Mouse (Mus musculus) embryonic facial prominence, embryonic 10.5 days (tissue): Measurements from ENCODE around the gene Zfp526. TPM values are rescaled to one million over a fixed set of nuclear protein-coding genes. Genes with fewer than 3 reads are reported as not detected.
"Not testable (repeated sequence)": the region's sequence is repeated elsewhere in the genome, so short reads cannot be mapped to it uniquely, and the experiment has no call there.

Experiments
- DNase-seq: peaks from one replicate; pipeline ENCODE4 v3.0.0-alpha.2; 2017; ENCODE audit warnings: low spot score
- H3K27ac ChIP-seq: fragments of 300-500 bp; sonication (generic); replicated peaks from 2 replicates; pipeline ENCODE4 v1.5.1; 2016; ENCODE audit warnings: mild to moderate bottlenecking
- H3K27me3 ChIP-seq: fragments of 300-500 bp; sonication (generic); replicated peaks from 2 replicates; pipeline ENCODE4 v1.6.1; 2016; ENCODE audit warnings: low read depth, mild to moderate bottlenecking; ENCODE audit not compliant: poor library complexity, severe bottlenecking
- H3K36me3 ChIP-seq: fragments of 300-500 bp; sonication (generic); replicated peaks from 2 replicates; pipeline ENCODE4 v1.6.1; 2016; ENCODE audit warnings: mild to moderate bottlenecking, moderate library complexity
- H3K4me1 ChIP-seq: fragments of 300-500 bp; sonication (generic); 2 replicates; pipeline ENCODE4 v1.6.1; 2016
- H3K4me3 ChIP-seq: fragments of 300-500 bp; sonication (generic); 2 replicates; pipeline ENCODE4 v1.5.1; 2016; ENCODE audit warnings: mild to moderate bottlenecking, moderate library complexity
- H3K9me3 ChIP-seq: fragments of 300-500 bp; sonication (generic); 2 replicates; pipeline ENCODE4 v1.6.1; 2016; ENCODE audit warnings: mild to moderate bottlenecking
- WGBS: fragments of 180-500 bp; shearing (Covaris S2); methylation state at CpG from one replicate; pipeline ENCODE4 v1.1.7; 2016; 5-methylcytosine and 5-hydroxymethylcytosine counted together
- polyA plus RNA-seq: library from polyadenylated mRNA; unstranded; fragments of >200 nt; fragmentation: Nextera tagmentation; extraction: Ambion mirVana; gene quantifications from 2 replicates; pipeline ENCODE4 v1.2.1, GENCODE M21; 2016

The Zfp526 gene
- polyA plus RNA-seq, 1 experiment from 2014 or later, result 2.7 TPM

DNA sequence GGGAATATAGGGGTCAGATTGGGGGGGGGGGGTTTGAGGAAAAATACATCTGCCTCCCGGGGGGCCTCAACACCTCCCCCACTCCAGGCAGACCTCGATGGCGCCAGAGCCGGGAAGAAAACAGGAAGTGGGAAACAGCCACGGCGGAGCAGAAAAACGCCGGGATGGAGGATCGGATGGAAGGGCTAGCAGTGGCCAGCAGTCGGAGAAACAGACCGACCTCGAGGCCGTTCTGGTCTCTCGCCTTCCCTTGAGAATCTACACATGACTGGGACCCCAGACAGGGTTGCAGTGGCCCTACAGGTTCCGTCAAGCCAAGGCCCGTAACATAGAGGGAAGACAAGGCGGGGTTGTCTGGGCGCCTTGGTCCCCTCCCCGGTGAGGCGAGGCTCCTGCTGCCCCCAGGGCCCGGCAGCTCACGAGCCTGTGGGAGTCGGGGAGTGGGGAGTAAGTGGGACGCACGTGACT is 27.7 kb downstream of the Zfp526 start:
- H3K36me3 ChIP-seq, result peaks cover 40% of the 10 kb centered on the region
- WGBS, result under 1% methylated on average over 25 of the region's 25 CpGs
- no peaks in the 10 kb centered on the region for H3K27me3 ChIP-seq
- peak overlapping the region; percentile 97 for H3K27ac ChIP-seq
- H3K4me1 ChIP-seq, result peaks cover 59% of the 10 kb centered on the region
- H3K9me3 ChIP-seq, result no peaks in the 10 kb centered on the region
- no peak for DNase-seq
- peak overlapping the region; percentile 98 for H3K4me3 ChIP-seq

DNA sequence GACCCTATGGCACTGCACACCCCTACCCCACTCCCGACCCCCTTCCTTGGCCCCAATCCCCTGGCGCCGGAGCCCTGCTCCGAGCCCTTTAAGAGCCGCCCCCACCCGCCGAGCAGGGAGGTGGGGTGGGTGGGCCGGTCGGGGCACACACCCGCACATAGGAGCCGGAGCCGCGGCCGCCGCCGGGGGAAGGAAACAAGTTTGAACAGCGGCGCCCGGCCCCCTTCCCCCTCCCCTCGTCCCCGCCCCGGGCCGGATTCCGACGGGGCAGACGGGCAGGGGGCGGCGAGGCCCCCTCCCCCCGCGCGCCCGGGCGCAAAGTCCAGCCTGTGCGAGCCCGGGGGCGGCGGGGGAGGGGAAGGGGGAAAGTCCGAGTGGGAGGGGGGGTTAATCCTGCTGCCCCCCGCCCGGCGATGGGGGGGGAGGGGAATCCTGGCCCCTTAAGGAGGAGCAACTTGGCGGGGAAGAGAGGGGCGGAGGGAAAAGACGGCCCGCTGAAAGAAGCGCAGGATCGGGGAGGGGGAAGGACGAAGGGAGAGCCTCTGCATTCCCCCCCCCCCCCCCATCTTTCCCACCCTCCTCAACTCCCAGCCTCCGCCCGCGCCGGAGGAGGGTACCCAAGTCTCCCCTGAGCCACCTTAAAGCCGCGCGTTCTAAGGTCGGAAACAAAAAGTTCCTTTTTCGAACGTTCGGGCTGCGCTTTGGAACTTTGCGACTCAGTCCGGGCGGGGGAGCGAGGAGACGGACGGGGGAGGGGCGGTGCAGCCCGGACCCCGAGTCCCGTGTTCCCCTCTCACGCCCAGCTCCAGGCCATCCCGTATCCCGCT is 28.3 kb downstream of the Zfp526 start:
- Histone ChIP-seq H3K9me3 (no peaks in the 10 kb centered on the region), H3K4me1 (peaks cover 56% of the 10 kb centered on the region), H3K4me3 (peak overlapping the region; percentile 98), H3K27me3 (no peaks in the 10 kb centered on the region), H3K27ac (peak overlapping the region; percentile 97), H3K36me3 (peaks cover 33% of the 10 kb centered on the region)
- 1% methylated on average over 72 of the region's 73 CpGs for WGBS
- DNase-seq, result peak; percentile 94

DNA sequence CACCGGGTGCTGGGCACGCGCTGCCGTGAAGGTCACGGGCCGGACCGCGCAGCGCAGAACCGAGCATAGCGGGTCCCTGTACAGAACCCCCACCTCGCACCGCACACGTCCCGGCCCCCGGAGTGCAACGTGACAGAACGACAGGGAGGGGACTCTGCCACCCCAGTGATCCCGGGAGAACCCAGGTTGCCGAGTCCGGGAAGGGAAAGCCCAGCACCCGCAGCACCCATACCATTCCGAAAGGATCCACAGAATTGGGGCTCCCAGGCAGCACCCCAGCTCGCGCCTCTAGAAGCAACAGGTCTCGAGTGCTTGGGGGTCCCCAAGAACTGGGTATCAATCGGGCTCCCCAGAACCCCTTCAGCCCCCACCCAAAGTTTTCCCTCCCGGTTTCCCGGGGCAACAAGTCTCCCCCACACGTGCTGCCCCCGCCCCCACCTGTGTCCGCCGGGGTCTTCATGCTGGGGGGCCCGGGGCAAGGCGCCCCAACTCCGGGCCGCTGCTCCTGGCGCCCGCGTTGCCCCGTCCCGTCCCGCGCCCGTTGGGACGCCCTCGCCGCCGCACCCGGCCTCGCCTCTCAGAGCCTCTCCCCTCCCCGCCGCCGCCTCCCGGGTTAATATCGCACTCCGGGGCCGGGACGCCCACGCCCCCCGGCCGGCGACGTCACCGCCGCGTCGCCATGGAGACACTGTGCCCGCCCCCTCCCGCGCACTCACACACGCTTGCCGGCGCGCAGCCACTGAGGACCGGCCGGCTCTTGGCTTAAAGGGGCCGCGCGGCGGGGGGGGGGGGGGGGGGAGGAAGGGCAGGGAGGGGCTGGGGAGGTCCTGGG is 29.1 kb downstream of the Zfp526 start, which contains the start of gene Erf:
Gene Erf (minus strand): TSS at position 621 of the 832 bp plus-strand sequence.
- H3K4me3 ChIP-seq, result peak within 1 kb of the TSS; percentile 98
- H3K9me3 ChIP-seq, result no peaks in the 10 kb centered on the region
- H3K27me3 ChIP-seq, result no peaks in the 10 kb centered on the region
- peak; percentile 98 for DNase-seq
- peaks cover 25% of the 10 kb centered on the region for H3K36me3 ChIP-seq
- peaks cover 56% of the 10 kb centered on the region for H3K4me1 ChIP-seq
- under 1% methylated on average over 81 of the region's 81 CpGs for WGBS
- H3K27ac ChIP-seq, result peak within 1 kb of the TSS; percentile 97

DNA sequence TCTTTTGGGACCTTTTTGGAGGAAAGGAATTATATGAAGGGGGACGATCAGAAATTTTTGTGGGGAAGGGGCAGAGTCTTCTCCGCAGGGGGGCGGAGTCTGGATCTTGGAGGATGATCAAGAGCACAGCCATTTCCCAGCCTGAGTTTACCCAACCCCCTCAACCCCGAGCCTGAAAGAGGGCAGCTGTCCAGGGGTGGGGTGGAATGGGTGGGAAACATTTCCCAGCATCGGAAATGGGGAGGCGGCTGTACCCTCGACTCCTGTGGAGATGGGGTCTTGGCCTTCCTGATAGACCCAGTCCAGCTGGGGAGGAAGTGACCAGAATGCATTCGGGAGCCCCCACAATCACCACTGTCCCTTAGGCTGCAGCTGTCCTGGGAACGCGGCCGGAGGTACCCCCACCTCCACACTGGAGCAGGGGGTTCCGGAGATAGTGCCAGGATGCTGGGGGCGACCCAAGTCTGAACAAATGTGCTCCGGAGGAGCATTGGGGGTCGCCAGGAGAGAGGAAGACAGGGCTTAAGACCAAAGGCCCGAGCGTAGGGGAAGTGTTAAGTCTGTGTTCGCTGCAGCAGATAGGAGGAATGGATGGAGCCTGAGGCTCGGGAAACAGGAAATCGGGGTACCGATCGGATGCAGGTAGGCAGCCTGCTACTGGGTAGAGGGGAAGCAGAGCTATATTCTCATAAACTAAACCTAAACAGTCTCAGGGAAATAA is 30.0 kb downstream of the Zfp526 start:
- H3K27ac ChIP-seq, result peak overlapping the region; percentile 97
- peaks cover 16% of the 10 kb centered on the region for H3K36me3 ChIP-seq
- H3K27me3 ChIP-seq, result no peaks in the 10 kb centered on the region
- H3K4me3 ChIP-seq, result peak overlapping the region; percentile 98
- 2% methylated on average over 22 of the region's 22 CpGs for WGBS
- peaks cover 49% of the 10 kb centered on the region for H3K4me1 ChIP-seq
- DNase-seq, result peak; percentile 79
- H3K9me3 ChIP-seq, result no peaks in the 10 kb centered on the region

DNA sequence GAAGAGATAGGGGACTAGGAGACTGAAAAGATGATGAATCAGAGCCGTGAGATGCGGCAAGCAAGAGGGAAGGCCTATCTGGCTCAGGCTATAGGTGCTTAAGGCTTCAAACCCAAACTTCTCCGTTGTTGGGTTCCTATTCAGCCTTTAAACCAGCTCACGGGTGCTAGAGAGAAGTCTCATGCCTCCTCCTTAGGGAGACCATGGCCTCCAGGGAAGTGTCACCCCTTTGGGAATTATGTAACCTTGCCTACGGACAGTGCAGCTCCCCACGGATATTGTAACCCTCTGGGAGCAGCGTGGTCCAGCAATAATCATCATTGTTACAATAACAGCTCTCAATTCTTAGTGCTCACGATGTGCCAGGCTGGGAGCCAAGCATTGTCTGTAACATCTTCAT is 30.6 kb downstream of the Zfp526 start:
- H3K27me3 ChIP-seq, result no peaks in the 10 kb centered on the region
- H3K4me1 ChIP-seq, result peaks cover 43% of the 10 kb centered on the region
- peak overlapping the region; percentile 98 for H3K4me3 ChIP-seq
- H3K36me3 ChIP-seq, result peaks cover 10% of the 10 kb centered on the region
- no peak for DNase-seq
- H3K9me3 ChIP-seq, result no peaks in the 10 kb centered on the region
- WGBS, result 18% methylated on average over 8 of the region's 8 CpGs
- peak overlapping the region; percentile 97 for H3K27ac ChIP-seq

DNA sequence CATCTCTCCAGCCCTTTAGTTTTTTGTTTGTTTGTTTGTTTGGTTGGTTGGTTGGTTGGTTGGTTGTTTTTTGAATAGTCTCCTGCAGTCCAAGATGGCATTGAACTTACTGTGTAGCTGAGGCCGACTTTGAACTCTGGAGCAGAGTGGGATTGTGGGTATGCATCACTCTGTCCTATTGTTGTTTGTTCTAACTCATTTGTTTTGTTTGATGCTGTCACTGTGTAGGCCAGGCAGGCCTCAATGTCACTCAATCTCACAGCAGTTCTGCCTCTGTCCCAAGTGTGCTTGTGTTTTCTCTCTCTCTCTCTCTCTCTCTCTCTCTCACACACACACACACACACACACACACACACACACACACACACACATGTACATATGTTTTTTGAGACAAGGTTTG is 40.7 kb downstream of the Zfp526 start:
- DNase-seq, result no peak
- no peaks in the 10 kb centered on the region for H3K36me3 ChIP-seq
- H3K27me3 ChIP-seq, result no peaks in the 10 kb centered on the region; the same call in 1 of the 2 replicates
- H3K4me1 ChIP-seq, result peaks cover 17% of the 10 kb centered on the region
- H3K4me3 ChIP-seq, result no peak overlapping the region
- H3K9me3 ChIP-seq, result no peaks in the 10 kb centered on the region
- H3K27ac ChIP-seq, result no peak overlapping the region
- 82% methylated on average over 1 of the region's 1 CpGs for WGBS

DNA sequence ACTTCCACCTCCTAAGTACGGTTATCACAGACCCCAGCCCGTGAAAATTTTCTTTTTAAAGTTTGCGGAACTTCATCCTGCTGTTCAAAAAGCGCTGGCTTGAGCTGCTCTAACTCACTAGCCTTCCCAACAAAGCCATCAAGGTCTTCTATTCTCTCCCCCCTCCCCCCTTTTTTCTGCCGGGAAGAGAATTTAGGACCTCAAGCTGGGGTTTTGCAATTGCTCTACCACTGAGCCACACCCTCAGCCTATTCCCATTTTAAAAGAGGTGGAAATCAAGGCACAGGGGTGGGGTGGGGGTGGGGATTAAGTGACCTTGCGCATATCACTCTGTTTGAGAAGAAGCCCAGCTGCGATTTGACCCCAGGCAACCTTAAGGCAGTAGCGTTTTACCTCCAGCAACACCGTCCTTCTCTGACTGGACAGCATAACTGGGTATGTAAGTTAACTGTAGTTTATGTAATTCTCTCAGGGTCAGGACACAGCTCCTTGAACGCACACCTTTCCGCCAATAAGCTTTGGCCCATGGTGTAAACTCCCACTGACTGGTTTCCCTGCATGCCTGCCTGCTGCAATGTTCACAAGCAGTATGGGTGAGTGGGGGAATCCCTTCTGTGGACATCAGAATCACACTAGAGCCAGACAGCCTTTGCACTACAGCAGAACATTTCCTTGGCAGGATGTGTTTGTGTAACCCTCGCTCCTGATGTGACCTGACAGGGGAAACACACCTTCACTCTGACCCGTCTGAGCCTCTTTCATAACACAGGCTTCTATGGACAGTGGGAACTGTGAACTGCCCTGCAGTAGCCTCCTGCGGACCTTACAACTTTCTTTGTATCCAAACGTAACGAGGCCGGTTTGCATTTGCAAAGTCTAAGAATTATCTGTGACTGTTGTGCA is 43.0 kb downstream of the Zfp526 start:
- peaks cover 28% of the 10 kb centered on the region for H3K4me1 ChIP-seq
- H3K36me3 ChIP-seq, result no peaks in the 10 kb centered on the region
- DNase-seq, result no peak
- H3K4me3 ChIP-seq, result no peak overlapping the region
- H3K27ac ChIP-seq, result no peak overlapping the region; the same call in 1 of the 2 replicates
- H3K27me3 ChIP-seq, result no peaks in the 10 kb centered on the region; the same call in 1 of the 2 replicates
- 21% methylated on average over 17 of the region's 17 CpGs for WGBS
- no peaks in the 10 kb centered on the region for H3K9me3 ChIP-seq

DNA sequence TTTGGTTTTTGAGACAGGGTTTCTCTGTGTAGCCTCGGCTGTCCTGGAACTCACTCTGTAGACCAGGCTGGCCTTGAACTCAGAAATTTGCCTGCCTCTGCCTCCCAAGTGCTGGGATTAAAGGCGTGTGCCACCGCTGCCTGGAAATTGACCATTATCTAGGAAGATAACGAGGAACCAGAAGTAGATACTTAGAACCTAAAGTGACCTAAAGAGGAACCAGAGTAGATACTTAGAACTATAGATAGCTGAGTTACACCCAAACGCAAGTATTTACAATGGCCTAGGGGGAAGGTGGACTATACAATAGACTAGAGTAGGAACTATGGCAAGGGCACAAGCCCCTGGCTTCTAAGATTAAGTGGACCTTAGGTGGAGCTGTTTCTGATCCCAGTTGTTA is 44.5 kb downstream of the Zfp526 start:
- H3K27ac ChIP-seq, DNase-seq, H3K27me3 ChIP-seq, H3K36me3 ChIP-seq, H3K9me3 ChIP-seq, H3K4me3 ChIP-seq: not testable (repeated sequence)
- 91% methylated on average over 5 of the region's 5 CpGs for WGBS
- H3K4me1 ChIP-seq, result peaks cover 43% of the 10 kb centered on the region

DNA sequence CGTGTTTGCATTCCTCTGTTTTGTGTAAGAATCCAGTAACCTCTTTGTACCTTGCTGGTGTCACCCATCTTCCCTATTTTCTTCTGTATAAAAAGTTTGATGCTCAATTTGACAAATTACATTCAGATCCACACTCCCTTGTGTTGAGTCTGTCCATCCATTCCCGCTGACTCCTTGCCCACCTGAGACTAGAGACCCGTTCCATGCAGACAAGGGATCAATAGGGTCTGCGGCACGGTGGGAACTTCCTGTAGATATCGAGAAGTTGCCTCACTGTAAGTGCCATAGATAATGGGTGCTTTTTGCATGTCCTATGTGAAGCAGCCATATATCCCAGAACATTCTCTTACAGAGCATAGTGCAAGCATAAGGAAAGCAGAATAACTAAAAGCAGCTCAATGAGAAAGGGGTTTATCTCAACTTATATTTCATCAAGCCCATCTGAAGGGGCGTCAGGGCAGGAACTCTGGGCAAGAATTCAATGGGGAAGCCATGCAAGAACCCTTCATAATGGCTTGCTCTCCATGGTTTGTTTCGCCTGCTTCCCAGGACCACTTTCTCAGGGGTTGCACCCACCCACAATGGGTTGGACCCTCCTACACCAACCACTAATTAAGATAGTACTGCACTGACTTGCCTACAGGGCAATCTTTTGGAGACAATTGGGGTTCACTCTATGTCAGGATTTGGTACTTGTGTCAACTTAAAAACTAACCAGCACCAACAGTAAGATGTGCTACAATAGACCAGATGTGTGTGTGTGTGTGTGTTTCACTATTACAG is 45.1 kb downstream of the Zfp526 start:
- Histone ChIP-seq H3K4me3 (peak overlapping the region; percentile 89), H3K27me3 (no peaks in the 10 kb centered on the region; the same call in 1 of the 2 replicates), H3K36me3 (peaks cover 6% of the 10 kb centered on the region), H3K4me1 (peaks cover 44% of the 10 kb centered on the region), H3K27ac (peak overlapping the region; percentile 96), H3K9me3 (no peaks in the 10 kb centered on the region)
- DNase-seq, result no peak
- 90% methylated on average over 8 of the region's 8 CpGs for WGBS

DNA sequence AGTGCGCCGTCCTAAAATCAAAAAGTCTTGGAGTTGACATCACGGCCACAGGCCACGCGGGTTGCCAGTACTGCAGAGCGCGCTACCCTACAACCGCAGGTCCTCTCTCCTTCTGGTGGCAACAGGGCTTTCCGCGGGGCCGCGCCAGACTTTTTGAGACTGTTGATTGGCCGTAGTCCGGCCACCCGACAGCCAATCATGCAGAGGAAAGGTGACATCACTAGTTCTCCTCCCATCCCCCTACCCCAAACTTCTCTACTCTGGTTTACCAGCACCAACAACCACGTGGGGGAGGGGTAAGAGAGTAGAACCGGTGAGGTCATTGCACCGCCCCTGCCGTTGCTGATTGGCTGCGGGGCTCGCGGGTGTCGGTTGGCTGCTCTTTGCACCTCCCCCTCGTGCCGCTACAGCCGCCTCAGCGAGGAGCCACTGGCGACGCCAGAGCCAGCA is 46.1 kb downstream of the Zfp526 start, which contains the start of gene Cic:
Gene Cic (plus strand): TSS at position 404 of the 450 bp plus-strand sequence.
- Histone ChIP-seq H3K36me3 (peaks cover 15% of the 10 kb centered on the region), H3K27me3 (no peaks in the 10 kb centered on the region; the same call in 1 of the 2 replicates), H3K4me3 (peak within 1 kb of the TSS; percentile 89), H3K27ac (peak within 1 kb of the TSS; percentile 96), H3K4me1 (peaks cover 49% of the 10 kb centered on the region), H3K9me3 (no peaks in the 10 kb centered on the region)
- peak; percentile 98 for DNase-seq
- WGBS, result under 1% methylated on average over 29 of the region's 29 CpGs
